Mouse (Mus musculus): Measurements from ENCODE around the gene Mpc1. TPM values are rescaled to one million over a fixed set of nuclear protein-coding genes. Genes with fewer than 3 reads are reported as not detected.
A peak's percentile ranks its signal among the peaks of the same experiment; 100 is the strongest.

Mpc1 gene
- polyA plus RNA-seq, 1 experiment from 2014 or later = 134 TPM

- H3K9ac ChIP-seq = peak overlapping the region; percentile 89
- 11% methylated on average over 46 of the region's 46 CpGs for WGBS
- H3K9me3 ChIP-seq (replicated peaks) = no peaks in the 10 kb centered on the region
- peak overlapping the region; percentile 99 for H3K4me2 ChIP-seq (replicated peaks)
- H3K27me3 ChIP-seq = peaks cover 46% of the 10 kb centered on the region
- H3K4me1 ChIP-seq = peaks cover 21% of the 10 kb centered on the region
- peak overlapping the region; percentile 61 for H3K4me3 ChIP-seq
- ATAC-seq (ENCODE audit: low FRiP score) = peak; percentile 44
- peak overlapping the region; percentile 58 for H3K27ac ChIP-seq
- H3K36me3 ChIP-seq = no peaks in the 10 kb centered on the region
Observed at GRCm38 (mm10) chr17:8341360-8341963, 58.8 kb downstream of the Mpc1 start.

GRCm38 (mm10) chr17:8342706-8343105 is 60.0 kb downstream of the Mpc1 start:
- H3K4me3 ChIP-seq = no peak overlapping the region
- ATAC-seq (ENCODE audit: low FRiP score) = no peak
- no peaks in the 10 kb centered on the region for H3K9me3 ChIP-seq (replicated peaks)
- no peak overlapping the region for H3K9ac ChIP-seq
- no peak overlapping the region for H3K27ac ChIP-seq
- H3K4me2 ChIP-seq (replicated peaks) = no peak overlapping the region
- H3K36me3 ChIP-seq = no peaks in the 10 kb centered on the region
- H3K27me3 ChIP-seq = peaks cover 46% of the 10 kb centered on the region
- WGBS = 42% methylated on average over 5 of the region's 5 CpGs
- H3K4me1 ChIP-seq = peaks cover 21% of the 10 kb centered on the region

- H3K4me2 ChIP-seq (replicated peaks) = no peak overlapping the region
- no peak overlapping the region for H3K9ac ChIP-seq
- WGBS = 75% methylated on average over 6 of the region's 6 CpGs
Observed at GRCm38 (mm10) chr17:8343416-8343815, 60.7 kb downstream of the Mpc1 start.

More at GRCm38 (mm10) chr17:8343416-8343815, 60.7 kb downstream of the Mpc1 start:
- no peak for ATAC-seq (ENCODE audit: low FRiP score)
- Histone ChIP-seq H3K36me3 (no peaks in the 10 kb centered on the region), H3K4me3 (no peak overlapping the region), H3K4me1 (peaks cover 21% of the 10 kb centered on the region), H3K27me3 (peaks cover 43% of the 10 kb centered on the region), H3K9me3 (replicated peaks) (no peaks in the 10 kb centered on the region), H3K27ac (no peak overlapping the region)

Other genes starting within 250 kb of the Mpc1 start
- 0.18 TPM in 1 of 2 replicates, not detected in the other for gene Gm49673, start 135.1 kb upstream of the Mpc1 start, polyA plus RNA-seq (2016; fragmentation: Nextera tagmentation; extraction: Ambion mirVana)
- 16.5 and 21.6 TPM in 2 replicates for gene Rnaset2a, start 134.8 kb upstream of the Mpc1 start, polyA plus RNA-seq (2016; fragmentation: Nextera tagmentation; extraction: Ambion mirVana)
- gene Fgfr1op, start 117.4 kb upstream of the Mpc1 start, polyA plus RNA-seq (2016; fragmentation: Nextera tagmentation; extraction: Ambion mirVana) = 34.6 TPM in 2 replicates
- gene Ccr6, start 46.9 kb upstream of the Mpc1 start, polyA plus RNA-seq (2016; fragmentation: Nextera tagmentation; extraction: Ambion mirVana) = not detected in 2 replicates
- 109 and 112 TPM in 2 replicates for gene Sft2d1, start 28.2 kb downstream of the Mpc1 start, polyA plus RNA-seq (2016; fragmentation: Nextera tagmentation; extraction: Ambion mirVana)
- 4.3 and 4.5 TPM in 2 replicates for gene Prr18, start 54.6 kb downstream of the Mpc1 start, polyA plus RNA-seq (2016; fragmentation: Nextera tagmentation; extraction: Ambion mirVana)
- gene T2, start 73.1 kb downstream of the Mpc1 start, polyA plus RNA-seq (2016; fragmentation: Nextera tagmentation; extraction: Ambion mirVana) = 0.77 and 0.96 TPM in 2 replicates
- 0.36 and 1.6 TPM in 2 replicates for gene T, start 151.5 kb downstream of the Mpc1 start, polyA plus RNA-seq (2016; fragmentation: Nextera tagmentation; extraction: Ambion mirVana)
- gene Pde10a, start 242.5 kb downstream of the Mpc1 start, polyA plus RNA-seq (2016; fragmentation: Nextera tagmentation; extraction: Ambion mirVana) = 12.4 and 13.9 TPM in 2 replicates

Measured in hindbrain, embryonic 12.5 days (tissue).